Mouse (Mus musculus) small intestine, adult 2 months (tissue): ENCODE results near the gene Ikbip.
A peak's percentile ranks its signal among the peaks of the same experiment; 100 is the strongest.

Experiments used
- CTCF ChIP-seq: fragments of 200-500 bp; IDR thresholded peaks from 2 replicates; pipeline ENCODE4 v1.5.1; 2012; ENCODE audit warnings: low read depth, mild to moderate bottlenecking, control low read depth, inconsistent platforms, low read length, moderate library complexity, mixed read lengths; ENCODE audit not compliant: insufficient replicate concordance, insufficient read length; ENCODE audit errors: extremely low read depth
- POLR2A ChIP-seq: fragments of 200-500 bp; IDR thresholded peaks from 2 replicates; pipeline ENCODE4 v1.6.1; 2012; ENCODE audit warnings: low read depth, mild to moderate bottlenecking, control low read depth, inconsistent platforms, low read length, moderate library complexity

DNA sequence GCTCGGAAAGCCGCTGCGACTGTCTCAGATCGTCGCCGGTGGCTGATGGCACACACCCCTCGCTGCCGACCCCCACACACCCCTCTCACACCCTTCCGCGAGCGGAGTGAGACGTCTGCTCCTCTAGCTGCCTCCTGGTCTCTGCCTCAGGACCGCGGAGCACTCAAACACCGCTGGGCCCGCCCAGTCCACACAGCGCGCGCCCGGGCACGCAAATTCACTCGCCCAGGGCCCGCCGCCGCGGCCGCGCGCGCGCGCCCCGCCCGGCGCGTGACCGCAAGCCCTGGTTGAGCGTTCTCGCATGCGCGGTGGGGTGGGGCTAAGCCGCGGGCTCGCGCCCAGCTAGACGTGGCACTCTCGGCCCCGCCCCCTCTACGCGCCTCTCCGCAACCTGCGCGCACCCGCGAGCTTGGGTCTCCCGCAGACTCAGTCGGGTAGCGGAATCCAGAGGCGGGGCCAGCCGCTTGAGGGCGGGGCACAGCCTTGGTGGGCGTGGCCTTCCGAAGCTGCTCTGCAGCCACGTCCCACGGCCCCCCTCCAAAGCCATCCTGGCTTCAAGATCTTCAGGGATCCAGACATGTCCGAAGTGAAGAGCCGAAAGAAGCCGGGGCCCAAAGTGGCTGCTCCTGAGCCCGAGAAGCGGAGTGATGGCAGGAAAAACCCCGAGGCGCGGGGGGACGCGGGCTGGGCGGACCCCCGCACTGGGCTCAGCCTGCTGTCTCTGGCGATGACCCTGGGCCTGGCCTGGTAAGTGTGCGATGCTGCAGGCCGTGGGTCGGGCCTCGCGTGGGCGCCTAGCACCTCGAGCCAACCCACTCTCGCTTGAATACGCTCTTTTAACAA, at the start of gene Ikbip, which contains the start of gene Apaf1:
- no peak for TF ChIP-seq CTCF
- TF ChIP-seq POLR2A, result peak; percentile 92
